Mouse (Mus musculus) lung, postnatal 0 days (tissue): Measurements from ENCODE around the gene Hlcs.

ENCODE experiments used
- CTCF ChIP-seq: IDR thresholded peaks from 2 replicates; pipeline ENCODE4 v1.5.1; 2016; ENCODE audit warnings: antibody characterized with exemption, mild to moderate bottlenecking
- EP300 ChIP-seq: IDR thresholded peaks from 2 replicates; pipeline ENCODE4 v1.6.1; 2016; ENCODE audit warnings: antibody characterized with exemption, mild to moderate bottlenecking, control low read depth

- TF ChIP-seq CTCF (no peak), EP300 (no peak)
Observed at GRCm38 (mm10) chr16:94228858-94229555, 84.4 kb downstream of the Hlcs start.
